Comparison of ENCODE assay signal across 10 mouse cellular contexts in the genomic region with DNA sequence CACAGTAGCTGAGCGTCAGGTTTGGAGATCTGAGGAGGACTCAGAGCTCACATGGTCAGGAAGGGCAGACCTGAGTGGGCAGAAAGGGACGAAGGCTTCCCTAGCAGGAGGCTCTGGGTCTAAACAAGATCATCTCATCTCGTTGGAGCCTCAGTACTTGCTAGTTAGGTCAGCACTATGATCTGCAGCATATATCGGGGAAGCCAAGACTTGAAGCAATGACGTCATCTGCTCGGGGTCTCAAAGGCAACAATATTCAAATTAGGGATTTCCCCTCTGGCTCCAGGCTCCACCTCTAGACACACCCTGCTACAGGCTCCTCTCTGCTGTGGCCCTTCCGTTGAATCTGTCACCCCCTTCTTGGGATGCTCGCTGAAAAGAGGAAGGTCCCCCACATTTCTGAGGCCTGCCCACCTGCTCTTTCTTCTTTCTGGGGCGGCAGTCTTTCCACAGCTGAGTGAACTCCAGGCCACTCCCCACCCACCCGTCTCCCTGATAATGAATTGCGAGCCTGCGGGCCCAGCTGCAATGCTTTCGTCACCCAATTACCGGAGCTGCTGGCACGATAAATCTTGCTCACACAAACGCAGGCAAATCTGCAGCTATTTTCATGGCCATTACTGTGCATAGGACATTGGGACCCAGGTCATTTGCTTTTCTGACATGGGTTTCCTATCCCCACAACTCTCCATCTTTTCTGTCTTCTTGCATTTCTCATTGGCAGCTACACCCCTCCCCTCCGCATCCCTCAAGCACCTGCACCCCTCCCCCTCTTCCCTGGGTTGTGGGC. TPM values are rescaled to one million over a fixed set of nuclear protein-coding genes. Genes with fewer than 3 reads are reported as not detected.
DNase-seq lines count a peak whose midpoint lies in the region; ATAC-seq lines count a peak whose summit lies in the region.
"Had no signal": no experiment of that assay in that cellular context is flagged by ENCODE, and none has a peak within 500 bp of the region (broad histone marks: within the 10 kb centered on the region; RNA-seq: fewer than 3 reads in every experiment).

No protein-coding gene starts in this region.

- H3K4me3 ChIP-seq in heart, embryonic 11.5 days (ENCODE audit: low read depth, low read length): no peak overlapping the region
- H3K4me3 ChIP-seq in embryonic facial prominence, embryonic 13.5 days: no peak overlapping the region

- peak overlapping the region; percentile 34 for H3K4me2 ChIP-seq in heart, embryonic 11.5 days
- peak overlapping the region; percentile 31 for H3K4me2 ChIP-seq in embryonic facial prominence, embryonic 13.5 days

- H3K9ac ChIP-seq in heart, embryonic 11.5 days (ENCODE audit: low read depth, low read length): no peak overlapping the region
- H3K9ac ChIP-seq in embryonic facial prominence, embryonic 13.5 days: no peak overlapping the region

- ATAC-seq in heart, embryonic 11.5 days (replicated peaks; ENCODE audit: insufficient number of reproducible peaks, low FRiP score, low TSS enrichment): no peak
- ATAC-seq in CD4-positive, CD25-positive, alpha-beta regulatory T cell, adult 4 months: peak; percentile 81
- ATAC-seq in embryonic facial prominence, embryonic 13.5 days (ENCODE audit: insufficient number of reproducible peaks, insufficient read depth, low FRiP score, low TSS enrichment, low read depth): no peak
- peak; percentile 48 for ATAC-seq in monocyte, adult 5-6 weeks (replicated peaks; ENCODE audit: insufficient number of reproducible peaks, low FRiP score, low TSS enrichment, poor library complexity, severe bottlenecking)
- ATAC-seq: Patski had no signal

- H3K27me3 ChIP-seq in heart, embryonic 11.5 days (ENCODE audit: control insufficient read depth, insufficient read depth, low read length): peaks cover 12% of the 10 kb centered on the region; the same call in 1 of the 2 replicates
- peaks cover 20% of the 10 kb centered on the region for H3K27me3 ChIP-seq in embryonic facial prominence, embryonic 13.5 days

- 10% methylated on average over 17 of the region's 17 CpGs for WGBS in heart, embryonic 11.5 days (ENCODE audit: insufficient replicate concordance)
- WGBS in embryonic facial prominence, embryonic 13.5 days: 10% methylated on average over 17 of the region's 17 CpGs

- 0 out of 2 replicates have a peak, but pooled peaks cover 6% of the 10 kb centered on the region for H3K4me1 ChIP-seq in heart, embryonic 11.5 days (ENCODE audit: control insufficient read depth, insufficient read depth, low read length)
- peaks cover 6% of the 10 kb centered on the region; the same call in 1 of the 2 replicates for H3K4me1 ChIP-seq in embryonic facial prominence, embryonic 13.5 days

- peaks cover 2% of the 10 kb centered on the region; the same call in 1 of the 2 replicates for H3K9me3 ChIP-seq in heart, embryonic 11.5 days (replicated peaks; ENCODE audit: control insufficient read depth, low read length)
- H3K9me3 ChIP-seq in embryonic facial prominence, embryonic 13.5 days: peaks cover 3% of the 10 kb centered on the region; the same call in 1 of the 2 replicates

- DNase-seq in heart, adult 8-10 months (ENCODE audit: low spot score): no peak
- DNase-seq in induced T-regulatory cell, adult 2 months (ENCODE audit: low read depth): peak; percentile 77
- DNase-seq in thymus, postnatal 14 days: peak; percentile 72
- DNase-seq in adrenal gland, adult 2 months: no peak

- no peak overlapping the region for H3K27ac ChIP-seq in heart, embryonic 11.5 days (ENCODE audit: low read depth, low read length)
- H3K27ac ChIP-seq in embryonic facial prominence, embryonic 13.5 days: no peak overlapping the region

- H3K36me3 ChIP-seq in heart, embryonic 11.5 days (ENCODE audit: control insufficient read depth, insufficient read depth, low read length): no peaks in the 10 kb centered on the region
- no peaks in the 10 kb centered on the region for H3K36me3 ChIP-seq in embryonic facial prominence, embryonic 13.5 days

RNA-seq across cellular contexts. Expression of a gene that starts 32.1 kb away (rescaled TPM):
- polyA plus RNA-seq in heart, embryonic 11.5 days (2014; fragmentation: Nextera tagmentation; extraction: Ambion mirVana): not detected in 2 replicates
- total RNA-seq in heart, adult 8-10 months (2022): not detected
- polyA plus RNA-seq in CD4-positive, CD25-positive, alpha-beta regulatory T cell, adult 4 months (2017; shearing (Covaris generic)): not detected
- not detected in 2 replicates for polyA plus RNA-seq in embryonic facial prominence, embryonic 13.5 days (2015; fragmentation: Nextera tagmentation; extraction: Ambion mirVana)
- total RNA-seq in monocyte, adult 5-6 weeks (2017): not detected in 3 replicates
- total RNA-seq in adrenal gland, adult 2 months (2021): not detected
- polyA plus RNA-seq in adrenal gland, adult 2 months (2012; rRNA removed): not detected in 2 replicates
- polyA plus RNA-seq: gonadal fat pad, adult 2 months; Patski had no signal

RNA-seq across cellular contexts. Expression of a gene that starts 32.8 kb away (rescaled TPM):
- polyA plus RNA-seq in heart, embryonic 11.5 days (2014; fragmentation: Nextera tagmentation; extraction: Ambion mirVana): 2.9 and 3.2 TPM in 2 replicates
- total RNA-seq in heart, adult 8-10 months (2022): 1 to 10 TPM; 3.3 to 5.4 (median 4.8) TPM
- polyA plus RNA-seq in CD4-positive, CD25-positive, alpha-beta regulatory T cell, adult 4 months (2017; shearing (Covaris generic)): 10 to 100 TPM; 27.5 to 34.8 TPM
- polyA plus RNA-seq in embryonic facial prominence, embryonic 13.5 days (2015; fragmentation: Nextera tagmentation; extraction: Ambion mirVana): 2.2 and 2.6 TPM in 2 replicates
- total RNA-seq in monocyte, adult 5-6 weeks (2017): 0.75 to 1.2 TPM in 2 of 3 replicates, not detected in the other
- 1 to 10 TPM; 1.8 to 2.7 TPM for total RNA-seq in adrenal gland, adult 2 months (2021)
- 1.4 TPM in 2 replicates for polyA plus RNA-seq in adrenal gland, adult 2 months (2012; rRNA removed)

Comparison
In these comparisons a context has a peak if more than half of its experiments do, and no peak if none do; other contexts are left out.
1. ATAC-seq: peak in CD4-positive, CD25-positive, alpha-beta regulatory T cell, adult 4 months (single experiment) and monocyte, adult 5-6 weeks (single experiment); none in heart, embryonic 11.5 days (single experiment) and embryonic facial prominence, embryonic 13.5 days (single experiment).
2. DNase-seq: peak in induced T-regulatory cell, adult 2 months (single experiment) and thymus, postnatal 14 days (single experiment); none in heart, adult 8-10 months (single experiment) and adrenal gland, adult 2 months (single experiment).